Mouse (Mus musculus) intestine, embryonic 16.5 days (tissue): Measurements from ENCODE around the gene Mprip. TPM values are rescaled to one million over a fixed set of nuclear protein-coding genes. Genes with fewer than 3 reads are reported as not detected.
A peak's percentile ranks its signal among the peaks of the same experiment; 100 is the strongest.
"Not testable (repeated sequence)": the region's sequence is repeated elsewhere in the genome, so short reads cannot be mapped to it uniquely, and the experiment has no call there.

Experiments
- ATAC-seq: fragments of 200-750 bp; cut with Nextera tagmentation; 2 replicates; pipeline ENCODE4 v1.8.0; 2017; ENCODE audit warnings: moderate TSS enrichment, moderate library complexity
- H3K27ac ChIP-seq: fragments of 300-500 bp; sonication (generic); 2 replicates; pipeline ENCODE4 v1.5.1; 2014; ENCODE audit warnings: mild to moderate bottlenecking, low read length
- H3K27me3 ChIP-seq: fragments of 300-500 bp; sonication (generic); replicated peaks from 2 replicates; pipeline ENCODE4 v1.6.1; 2014; ENCODE audit warnings: low read length, control low read depth, mixed read lengths; ENCODE audit not compliant: control insufficient read depth, insufficient read depth
- H3K36me3 ChIP-seq: fragments of 300-500 bp; sonication (generic); 2 replicates; pipeline ENCODE4 v1.6.1; 2014; ENCODE audit warnings: low read length, control low read depth; ENCODE audit not compliant: control insufficient read depth, insufficient read depth
- H3K4me1 ChIP-seq: fragments of 300-500 bp; sonication (generic); 2 replicates; pipeline ENCODE4 v1.6.1; 2014; ENCODE audit warnings: low read length, control low read depth, mixed read lengths; ENCODE audit not compliant: control insufficient read depth, insufficient read depth
- H3K4me2 ChIP-seq: fragments of 300-500 bp; sonication (generic); 2 replicates; pipeline ENCODE4 v1.6.1; 2014; ENCODE audit warnings: low read depth, low read length, control low read depth
- H3K4me3 ChIP-seq: fragments of 300-500 bp; sonication (generic); 2 replicates; pipeline ENCODE4 v1.5.1; 2014; ENCODE audit warnings: mild to moderate bottlenecking, low read length
- H3K9ac ChIP-seq: fragments of 300-500 bp; sonication (generic); 2 replicates; pipeline ENCODE4 v1.6.1; 2014; ENCODE audit warnings: low read depth, low read length
- H3K9me3 ChIP-seq: fragments of 300-500 bp; sonication (generic); 2 replicates; pipeline ENCODE4 v1.6.1; 2016; ENCODE audit warnings: low read length, control low read depth; ENCODE audit not compliant: control insufficient read depth
- WGBS: fragments of 180-500 bp; shearing (Covaris S2); extraction: QIAGEN DNeasy Blood & Tissue Kit; methylation state at CpG from one replicate; pipeline ENCODE4 v1.1.7; 2014; 5-methylcytosine and 5-hydroxymethylcytosine counted together
- polyA plus RNA-seq: library from polyadenylated mRNA; unstranded; fragments of >200 nt; fragmentation: Nextera tagmentation; extraction: Ambion mirVana; gene quantifications from 2 replicates; pipeline ENCODE4 v1.2.1, GENCODE M21; 2015

Gene Mprip
- 23.9 and 25.2 TPM in 2 replicates for polyA plus RNA-seq

DNA sequence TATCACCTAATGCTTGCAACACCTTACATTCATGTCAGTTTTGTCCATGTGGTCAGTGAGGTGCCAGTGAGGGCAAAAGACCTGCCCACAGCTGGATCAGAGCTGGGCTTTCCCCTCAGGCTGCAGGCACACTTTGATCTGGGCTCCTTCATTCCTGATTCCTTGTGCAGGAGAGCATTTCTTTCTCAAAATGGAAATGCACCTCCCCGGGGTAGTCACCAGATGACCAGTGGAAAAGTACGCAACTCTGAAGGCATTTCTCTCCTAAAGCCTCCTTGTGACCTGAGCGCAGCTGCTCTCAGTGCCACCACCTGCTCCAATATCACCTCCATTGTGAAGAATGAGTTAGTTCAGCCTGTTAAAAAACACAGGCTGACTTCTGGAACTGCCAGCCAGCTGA is at the start of gene Mprip:
Gene Mprip, plus strand, starts transcription at position 301 of the 400 bp plus-strand sequence.
- no peak for ATAC-seq
- Histone ChIP-seq H3K27me3 (no peaks in the 10 kb centered on the region), H3K36me3 (no peaks in the 10 kb centered on the region), H3K4me2 (peak within 1 kb of the TSS; percentile 77), H3K4me1 (peaks cover 31% of the 10 kb centered on the region), H3K9ac (peak within 1 kb of the TSS; percentile 81), H3K9me3 (no peaks in the 10 kb centered on the region), H3K4me3 (peak within 1 kb of the TSS; percentile 75), H3K27ac (peak within 1 kb of the TSS; percentile 72)
- WGBS: 78% methylated on average over 3 of the region's 3 CpGs

DNA sequence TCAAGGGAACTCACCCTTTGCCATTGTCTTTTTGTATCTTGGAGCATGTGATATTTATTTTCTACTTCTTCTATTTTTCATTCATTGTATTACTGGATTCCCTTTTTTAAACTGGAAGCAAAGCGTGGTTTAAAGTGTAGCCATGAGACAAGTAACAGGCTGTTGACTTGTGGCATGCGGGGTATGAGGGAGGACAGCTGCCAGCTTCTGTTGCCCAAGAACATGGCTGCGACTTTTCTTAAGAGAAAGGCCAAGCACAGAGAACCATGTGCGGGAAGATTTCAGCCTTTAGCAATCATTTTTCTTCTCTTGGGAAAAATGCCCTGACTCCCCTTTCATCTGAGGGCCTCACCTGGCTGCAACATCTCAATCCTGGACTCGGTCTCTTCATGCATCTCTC is 49.5 kb upstream of the Mprip start:
- H3K27me3 ChIP-seq: no peaks in the 10 kb centered on the region
- H3K4me1 ChIP-seq: no peaks in the 10 kb centered on the region
- H3K9ac ChIP-seq: no peak overlapping the region
- no peak overlapping the region for H3K27ac ChIP-seq
- H3K4me3 ChIP-seq: no peak overlapping the region
- H3K36me3 ChIP-seq: no peaks in the 10 kb centered on the region
- H3K9me3 ChIP-seq: no peaks in the 10 kb centered on the region
- H3K4me2 ChIP-seq: no peak overlapping the region
- WGBS: 71% methylated on average over 5 of the region's 5 CpGs
- no peak for ATAC-seq

DNA sequence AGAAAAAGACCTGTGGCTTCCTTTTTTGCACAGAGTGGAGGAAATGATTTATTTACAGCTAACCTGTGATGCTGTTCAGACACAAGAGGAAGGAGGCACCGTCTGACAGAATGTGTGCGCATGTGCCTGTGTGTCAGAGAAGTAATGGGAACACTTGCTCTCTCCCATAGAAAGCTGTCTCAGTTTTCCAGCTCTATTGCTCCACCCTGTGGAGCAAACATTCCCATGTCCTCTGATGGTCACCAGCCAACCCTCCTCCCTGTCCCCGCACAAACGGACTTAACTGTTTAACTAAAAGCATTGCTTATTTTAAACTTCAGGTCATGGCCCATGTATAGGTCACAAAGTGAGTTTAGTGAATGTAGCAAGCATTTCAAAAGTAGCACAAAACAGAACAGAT is 47.0 kb upstream of the Mprip start:
- ATAC-seq: no peak
- Histone ChIP-seq H3K9ac (no peak overlapping the region), H3K27me3 (no peaks in the 10 kb centered on the region), H3K4me2 (no peak overlapping the region), H3K36me3 (no peaks in the 10 kb centered on the region), H3K4me1 (no peaks in the 10 kb centered on the region), H3K27ac (no peak overlapping the region), H3K4me3 (no peak overlapping the region), H3K9me3 (no peaks in the 10 kb centered on the region)
- WGBS: 27% methylated on average over 4 of the region's 4 CpGs

GRCm38 (mm10) chr11:59616986-59617385 is 44.1 kb upstream of the Mprip start:
- not testable (repeated sequence) for H3K9ac ChIP-seq, H3K9me3 ChIP-seq, H3K4me3 ChIP-seq, H3K4me1 ChIP-seq, H3K27ac ChIP-seq, H3K4me2 ChIP-seq, H3K27me3 ChIP-seq, H3K36me3 ChIP-seq, ATAC-seq
- WGBS: 92% methylated on average over 2 of the region's 2 CpGs

DNA sequence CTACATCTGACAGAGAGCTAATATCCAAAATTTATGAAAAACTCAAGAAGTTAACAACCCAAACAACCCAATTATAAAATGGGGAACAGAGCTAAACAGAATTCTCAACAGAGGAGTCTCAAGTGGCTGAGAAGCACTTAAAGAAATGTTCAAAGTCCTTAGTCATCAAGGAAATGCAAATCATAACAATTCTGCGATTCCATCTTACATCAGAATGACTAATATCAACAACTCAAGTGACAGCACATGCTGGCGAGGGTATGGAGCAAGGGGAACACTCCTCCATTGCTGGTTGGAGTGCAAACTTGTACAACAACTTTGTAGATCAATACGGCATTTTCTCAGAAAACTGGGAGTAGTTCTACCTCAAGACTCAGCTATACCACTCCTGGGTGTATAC is 38.9 kb upstream of the Mprip start:
- Histone ChIP-seq H3K27ac (no peak overlapping the region), H3K4me1 (no peaks in the 10 kb centered on the region), H3K27me3 (no peaks in the 10 kb centered on the region), H3K9me3 (no peaks in the 10 kb centered on the region), H3K36me3 (no peaks in the 10 kb centered on the region), H3K4me2 (no peak overlapping the region), H3K4me3 (no peak overlapping the region), H3K9ac (no peak overlapping the region)
- 66% methylated on average over 3 of the region's 3 CpGs for WGBS
- ATAC-seq: no peak

- no peak overlapping the region for H3K9ac ChIP-seq
- no peaks in the 10 kb centered on the region for H3K9me3 ChIP-seq
- 32% methylated on average over 6 of the region's 6 CpGs for WGBS
- no peaks in the 10 kb centered on the region for H3K27me3 ChIP-seq
- H3K36me3 ChIP-seq: no peaks in the 10 kb centered on the region
- H3K4me3 ChIP-seq: no peak overlapping the region
- no peak overlapping the region for H3K4me2 ChIP-seq
- no peaks in the 10 kb centered on the region for H3K4me1 ChIP-seq
- ATAC-seq: 0 out of 2 replicates have a peak, but pooled peaks have one; percentile 58
- H3K27ac ChIP-seq: no peak overlapping the region
These were observed 37.0 kb upstream of the Mprip start for GRCm38 (mm10) chr11:59624017-59624630.

GRCm38 (mm10) chr11:59626192-59626591 is 34.9 kb upstream of the Mprip start:
- no peak for ATAC-seq
- Histone ChIP-seq H3K36me3 (no peaks in the 10 kb centered on the region), H3K4me2 (no peak overlapping the region), H3K27ac (no peak overlapping the region), H3K4me1 (no peaks in the 10 kb centered on the region), H3K4me3 (no peak overlapping the region), H3K9ac (no peak overlapping the region), H3K9me3 (no peaks in the 10 kb centered on the region), H3K27me3 (no peaks in the 10 kb centered on the region)
- 79% methylated on average over 7 of the region's 7 CpGs for WGBS

DNA sequence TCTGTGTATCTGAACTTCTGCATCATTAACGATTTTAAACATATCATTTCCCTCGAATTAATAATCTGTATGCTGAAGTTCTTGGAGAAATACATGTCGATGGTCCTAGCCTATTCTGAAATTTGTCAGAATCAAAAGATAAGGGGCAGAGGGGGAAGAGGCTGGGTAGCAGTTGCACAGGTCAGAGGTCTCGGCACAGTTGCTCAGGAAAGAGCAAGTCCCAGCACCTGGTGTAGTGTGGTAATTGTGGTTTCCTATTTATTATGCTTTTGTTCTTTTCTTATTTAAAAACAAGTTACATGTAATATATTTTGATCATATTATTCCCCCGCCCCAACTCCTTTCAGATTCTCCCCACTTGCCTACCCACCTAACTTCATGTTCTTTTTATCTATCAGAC is 32.9 kb upstream of the Mprip start:
- Histone ChIP-seq H3K27ac (no peak overlapping the region), H3K9ac (no peak overlapping the region), H3K9me3 (no peaks in the 10 kb centered on the region), H3K4me3 (no peak overlapping the region), H3K27me3 (no peaks in the 10 kb centered on the region), H3K4me1 (no peaks in the 10 kb centered on the region), H3K4me2 (no peak overlapping the region), H3K36me3 (no peaks in the 10 kb centered on the region)
- ATAC-seq: no peak
- WGBS: 77% methylated on average over 5 of the region's 5 CpGs

- H3K9ac ChIP-seq: no peak overlapping the region
- H3K36me3 ChIP-seq: no peaks in the 10 kb centered on the region
- WGBS: 61% methylated on average over 5 of the region's 5 CpGs
- H3K9me3 ChIP-seq: no peaks in the 10 kb centered on the region
- no peak overlapping the region for H3K4me3 ChIP-seq
- H3K27ac ChIP-seq: no peak overlapping the region
- no peak overlapping the region for H3K4me2 ChIP-seq
- no peaks in the 10 kb centered on the region for H3K4me1 ChIP-seq
- no peak for ATAC-seq
- H3K27me3 ChIP-seq: no peaks in the 10 kb centered on the region
These were observed 31.2 kb upstream of the Mprip start for GRCm38 (mm10) chr11:59629871-59630270.

DNA sequence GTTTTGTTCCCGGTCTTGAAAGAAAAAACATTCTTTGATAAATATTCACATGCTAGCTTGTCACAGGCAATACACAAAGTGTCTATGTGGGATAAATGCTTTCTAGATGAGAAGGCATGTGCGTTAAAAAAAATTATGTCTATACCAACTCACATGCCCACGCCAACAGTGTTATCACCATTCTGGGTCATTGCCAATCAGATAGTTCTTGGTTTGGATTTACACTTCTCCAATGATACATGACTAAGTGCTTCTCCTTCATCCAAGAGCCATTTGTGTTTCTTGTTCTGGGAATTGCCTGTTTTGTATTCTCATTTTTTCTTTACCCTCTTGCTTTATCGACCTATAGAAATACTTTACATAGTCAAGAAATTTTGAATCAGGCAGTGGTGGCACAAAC is 29.1 kb upstream of the Mprip start:
- no peaks in the 10 kb centered on the region for H3K9me3 ChIP-seq
- no peak overlapping the region for H3K9ac ChIP-seq
- no peak overlapping the region for H3K27ac ChIP-seq
- no peaks in the 10 kb centered on the region for H3K4me1 ChIP-seq
- ATAC-seq: no peak
- no peaks in the 10 kb centered on the region for H3K27me3 ChIP-seq
- 81% methylated on average over 4 of the region's 4 CpGs for WGBS
- H3K4me3 ChIP-seq: no peak overlapping the region
- no peak overlapping the region for H3K4me2 ChIP-seq
- H3K36me3 ChIP-seq: no peaks in the 10 kb centered on the region
